ENCODE assay signal across 18 mouse cellular contexts in genomic region chr15:97712546-97712945, GRCm38 (mm10). TPM values are rescaled to one million over a fixed set of nuclear protein-coding genes. Genes with fewer than 3 reads are reported as not detected.
"Had no signal": no experiment of that assay in that cellular context is flagged by ENCODE, and none has a peak within 500 bp of the region (broad histone marks: within the 10 kb centered on the region; RNA-seq: fewer than 3 reads in every experiment).

No protein-coding gene starts in this region.

- H3K27ac ChIP-seq: neural tube, embryonic 12.5 days; neural tube, embryonic 13.5 days; neural tube, embryonic 15.5 days; stomach, embryonic 15.5 days; stomach, postnatal 0 days had no signal

- H3K36me3 ChIP-seq: neural tube, embryonic 12.5 days; neural tube, embryonic 13.5 days; neural tube, embryonic 15.5 days; stomach, embryonic 15.5 days had no signal

- H3K27me3 ChIP-seq: neural tube, embryonic 12.5 days; neural tube, embryonic 13.5 days; neural tube, embryonic 15.5 days; stomach, embryonic 15.5 days had no signal

- DNase-seq: retina, postnatal 1 day; right cerebral cortex, adult 18-20 months; right cerebral cortex, postnatal 14 days; right cerebral cortex, postnatal 25 days; right cerebral cortex, postnatal 4 days; spleen, adult 18-20 months; thymus, adult 18-20 months; thymus, adult 2 months; thymus, postnatal 14 days; thymus, postnatal 25 days; thymus, postnatal 36 days; thymus, postnatal 4 days had no signal

- H3K9me3 ChIP-seq: neural tube, embryonic 12.5 days; neural tube, embryonic 13.5 days; neural tube, embryonic 15.5 days; stomach, embryonic 15.5 days had no signal

- H3K4me3 ChIP-seq: neural tube, embryonic 12.5 days; neural tube, embryonic 13.5 days; neural tube, embryonic 15.5 days; stomach, embryonic 15.5 days had no signal

- H3K4me1 ChIP-seq: neural tube, embryonic 12.5 days; neural tube, embryonic 13.5 days; neural tube, embryonic 15.5 days; stomach, embryonic 15.5 days had no signal

- H3K9ac ChIP-seq: neural tube, embryonic 12.5 days; neural tube, embryonic 13.5 days; neural tube, embryonic 15.5 days; stomach, embryonic 15.5 days had no signal

- H3K4me2 ChIP-seq: neural tube, embryonic 12.5 days; neural tube, embryonic 13.5 days; neural tube, embryonic 15.5 days; stomach, embryonic 15.5 days had no signal

RNA-seq across cellular contexts. Expression of gene Endou, which starts 18.6 kb away (rescaled TPM):
- polyA plus RNA-seq: neural tube, embryonic 14.5 days had no signal
